Mouse (Mus musculus) heart, embryonic 14.5 days (tissue): ENCODE results near the gene Chst1. TPM values are rescaled to one million over a fixed set of nuclear protein-coding genes. Genes with fewer than 3 reads are reported as not detected.

ENCODE experiments used
- ATAC-seq: fragments of 200-750 bp; cut with Nextera tagmentation; 2 replicates; pipeline ENCODE4 v1.8.0; 2017; ENCODE audit warnings: low read depth, moderate TSS enrichment; ENCODE audit not compliant: insufficient number of reproducible peaks, insufficient read depth, low FRiP score
- H3K27ac ChIP-seq, 2 experiments: fragments of 200-500 bp in 1 of 2; fragments of 300-500 bp in 1 of 2; sonication (generic) in 1 of 2; replicated peaks in 1 of 2; 2 replicates each; pipeline ENCODE4 v1.5.1; 2012 to 2014; ENCODE audit warnings: low read depth in 2 of 2, low read length in 2 of 2, control low read depth in 1 of 2, mild to moderate bottlenecking in 1 of 2, mixed read lengths in 1 of 2; ENCODE audit not compliant: control insufficient read depth in 1 of 2, insufficient read depth in 1 of 2
- H3K27me3 ChIP-seq: fragments of 300-500 bp; sonication (generic); 2 replicates; pipeline ENCODE4 v1.6.1; 2014; ENCODE audit warnings: mild to moderate bottlenecking, low read length, control low read depth; ENCODE audit not compliant: control insufficient read depth, insufficient read depth
- H3K36me3 ChIP-seq: fragments of 300-500 bp; sonication (generic); 2 replicates; pipeline ENCODE4 v1.6.1; 2014; ENCODE audit warnings: mild to moderate bottlenecking, control low read depth, low read length, mixed read lengths; ENCODE audit not compliant: control insufficient read depth, insufficient read depth
- H3K4me1 ChIP-seq, 2 experiments: fragments of 200-500 bp in 1 of 2; fragments of 300-500 bp in 1 of 2; sonication (generic) in 1 of 2; 2 replicates each; pipeline ENCODE4 v1.6.1; 2012 to 2014; ENCODE audit warnings: low read length in 2 of 2, control low read depth in 1 of 2, mixed read lengths in 1 of 2; ENCODE audit not compliant: control insufficient read depth in 2 of 2, insufficient read depth in 2 of 2
- H3K4me2 ChIP-seq: fragments of 300-500 bp; sonication (generic); 2 replicates; pipeline ENCODE4 v1.6.1; 2014; ENCODE audit warnings: mild to moderate bottlenecking, low read length
- H3K4me3 ChIP-seq, 2 experiments: fragments of 200-500 bp in 1 of 2; fragments of 300-500 bp in 1 of 2; sonication (generic) in 1 of 2; 2 replicates each; pipeline ENCODE4 v1.5.1; 2012 to 2014; ENCODE audit warnings: low read length in 2 of 2, mild to moderate bottlenecking in 2 of 2, control low read depth in 1 of 2, low read depth in 1 of 2, moderate library complexity in 1 of 2; ENCODE audit not compliant: control insufficient read depth in 1 of 2, insufficient read depth in 1 of 2
- H3K9ac ChIP-seq: fragments of 300-500 bp; sonication (generic); 2 replicates; pipeline ENCODE4 v1.6.1; 2014; ENCODE audit warnings: mild to moderate bottlenecking, low read length
- H3K9me3 ChIP-seq: fragments of 300-500 bp; sonication (generic); 2 replicates; pipeline ENCODE4 v1.6.1; 2016; ENCODE audit warnings: low read length, control low read depth; ENCODE audit not compliant: control insufficient read depth
- WGBS: fragments of 180-500 bp; shearing (Covaris S2); extraction: QIAGEN DNeasy Blood & Tissue Kit; methylation state at CpG from one replicate; pipeline ENCODE4 v1.1.7; 2014; 5-methylcytosine and 5-hydroxymethylcytosine counted together
- polyA plus RNA-seq: library from polyadenylated mRNA; unstranded; fragments of >200 nt; fragmentation: Nextera tagmentation; extraction: Ambion mirVana; gene quantifications from 2 replicates; pipeline ENCODE4 v1.2.1, GENCODE M21; 2014

Gene Chst1
- polyA plus RNA-seq, 1 experiment from 2014 or later: 2.5 TPM

DNA sequence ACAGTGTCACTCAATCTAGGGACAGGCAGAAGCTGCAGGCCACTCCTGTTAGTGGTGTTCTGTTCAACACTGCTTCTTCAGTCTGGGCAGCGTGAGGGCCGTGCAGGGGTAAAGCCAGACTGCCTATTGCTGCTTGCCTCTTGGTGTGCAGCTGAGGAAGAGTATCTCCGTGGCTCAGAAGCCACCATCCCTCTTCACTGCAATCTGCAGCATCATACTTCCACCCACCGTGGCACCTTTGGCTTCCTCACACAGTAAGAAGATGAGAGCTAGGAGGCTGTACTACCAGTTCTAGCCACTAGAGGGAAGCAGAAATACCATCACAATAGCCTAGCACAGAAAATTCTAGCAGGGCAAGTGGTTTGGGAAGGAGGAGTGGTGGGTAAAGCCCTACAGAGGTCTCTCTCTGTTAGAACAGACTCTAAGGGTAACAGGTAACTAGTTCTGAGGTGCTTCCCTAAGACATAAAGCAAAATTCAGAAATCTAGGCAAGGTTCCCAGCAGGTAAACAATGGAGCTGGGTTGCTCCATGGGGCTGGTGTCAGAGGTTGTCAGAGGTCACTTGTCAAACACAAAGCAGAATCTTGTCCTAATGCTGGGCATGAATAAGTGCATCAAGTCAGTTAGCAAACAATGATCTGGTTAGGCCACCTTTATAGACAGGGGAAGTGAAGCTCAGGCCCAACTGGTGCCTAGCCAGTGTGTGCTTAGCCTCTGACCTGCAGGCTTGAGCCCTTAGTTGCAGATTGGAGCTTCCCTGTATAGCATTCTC lies 9.5 kb downstream of the Chst1 start:
- Histone ChIP-seq H3K4me3 (no peak overlapping the region), H3K27ac (no peak overlapping the region), H3K9ac (no peak overlapping the region), H3K4me2 (no peak overlapping the region), H3K4me1 (no peaks in the 10 kb centered on the region; a peak in 1 of 4 replicates), H3K27me3 (peaks cover 18% of the 10 kb centered on the region; the same call in 1 of the 2 replicates), H3K9me3 (no peaks in the 10 kb centered on the region), H3K36me3 (no peaks in the 10 kb centered on the region)
- ATAC-seq: no peak
- WGBS: 51% methylated on average over 4 of the region's 4 CpGs

- H3K4me1 ChIP-seq: no peaks in the 10 kb centered on the region; a peak in 1 of 4 replicates
- no peak overlapping the region for H3K27ac ChIP-seq
- H3K9ac ChIP-seq: no peak overlapping the region
- 72% methylated on average over 3 of the region's 3 CpGs for WGBS
- no peaks in the 10 kb centered on the region for H3K9me3 ChIP-seq
- H3K36me3 ChIP-seq: no peaks in the 10 kb centered on the region
- H3K4me2 ChIP-seq: no peak overlapping the region
- no peak for ATAC-seq
- peaks cover 13% of the 10 kb centered on the region; the same call in 1 of the 2 replicates for H3K27me3 ChIP-seq
- no peak overlapping the region for H3K4me3 ChIP-seq
Measured at GRCm38 (mm10) chr2:92609704-92610379, 10.3 kb downstream of the Chst1 start.

GRCm38 (mm10) chr2:92613645-92614044 lies 14.1 kb downstream of the Chst1 start:
- no peaks in the 10 kb centered on the region for H3K4me1 ChIP-seq
- no peak overlapping the region for H3K4me3 ChIP-seq
- H3K4me2 ChIP-seq: no peak overlapping the region
- ATAC-seq: no peak
- H3K9ac ChIP-seq: no peak overlapping the region
- no peak overlapping the region for H3K27ac ChIP-seq
- H3K27me3 ChIP-seq: no peaks in the 10 kb centered on the region
- 93% methylated on average over 15 of the region's 15 CpGs for WGBS
- H3K36me3 ChIP-seq: no peaks in the 10 kb centered on the region
- no peaks in the 10 kb centered on the region for H3K9me3 ChIP-seq

- Histone ChIP-seq H3K27me3 (no peaks in the 10 kb centered on the region), H3K4me1 (no peaks in the 10 kb centered on the region), H3K9ac (no peak overlapping the region), H3K4me3 (no peak overlapping the region), H3K36me3 (no peaks in the 10 kb centered on the region), H3K4me2 (no peak overlapping the region), H3K9me3 (no peaks in the 10 kb centered on the region), H3K27ac (no peak overlapping the region)
- no peak for ATAC-seq
- 84% methylated on average over 14 of the region's 14 CpGs for WGBS
Measured at GRCm38 (mm10) chr2:92614106-92614505, 14.6 kb downstream of the Chst1 start.

DNA sequence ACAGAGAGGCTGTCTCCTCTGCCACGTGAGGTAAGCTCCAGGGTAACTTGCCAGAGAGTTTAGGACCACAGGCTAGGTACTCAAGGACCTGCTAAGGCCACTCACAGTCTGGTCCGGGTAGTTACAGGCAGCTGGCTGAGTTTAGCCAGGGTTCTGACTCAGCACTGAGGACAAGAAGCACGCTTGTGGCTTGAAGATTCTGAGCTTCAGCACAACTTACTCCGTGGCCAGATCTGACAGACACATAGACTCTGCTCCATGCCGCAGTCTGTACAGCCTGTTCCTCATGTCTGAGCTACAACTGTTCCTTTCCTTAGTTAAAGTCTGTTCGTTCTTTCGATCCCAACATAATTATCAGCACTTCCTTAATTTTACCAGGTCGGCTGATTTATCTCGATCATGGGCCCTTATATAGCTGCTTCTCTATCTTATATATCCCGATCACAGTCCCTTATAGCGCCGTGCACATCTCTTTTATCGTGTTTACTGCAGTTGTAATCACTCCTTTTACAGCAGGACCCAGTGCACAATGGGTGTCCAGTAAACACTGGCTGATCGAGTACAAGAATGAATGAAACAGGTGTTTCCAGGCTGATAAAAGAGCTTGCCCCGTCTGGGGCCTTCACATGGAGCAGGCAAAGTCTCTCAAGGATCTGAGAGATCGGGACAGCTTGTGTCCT lies 17.7 kb downstream of the Chst1 start:
- Histone ChIP-seq H3K4me2 (no peak overlapping the region), H3K4me1 (no peaks in the 10 kb centered on the region), H3K36me3 (no peaks in the 10 kb centered on the region), H3K27ac (peak overlapping the region in 1 of 2 experiments; percentile 28; a peak in 1 of 4 replicates), H3K4me3 (no peak overlapping the region), H3K9ac (no peak overlapping the region), H3K27me3 (no peaks in the 10 kb centered on the region), H3K9me3 (peaks cover 8% of the 10 kb centered on the region; the same call in 1 of the 2 replicates)
- ATAC-seq: no peak
- WGBS: 71% methylated on average over 16 of the region's 16 CpGs

DNA sequence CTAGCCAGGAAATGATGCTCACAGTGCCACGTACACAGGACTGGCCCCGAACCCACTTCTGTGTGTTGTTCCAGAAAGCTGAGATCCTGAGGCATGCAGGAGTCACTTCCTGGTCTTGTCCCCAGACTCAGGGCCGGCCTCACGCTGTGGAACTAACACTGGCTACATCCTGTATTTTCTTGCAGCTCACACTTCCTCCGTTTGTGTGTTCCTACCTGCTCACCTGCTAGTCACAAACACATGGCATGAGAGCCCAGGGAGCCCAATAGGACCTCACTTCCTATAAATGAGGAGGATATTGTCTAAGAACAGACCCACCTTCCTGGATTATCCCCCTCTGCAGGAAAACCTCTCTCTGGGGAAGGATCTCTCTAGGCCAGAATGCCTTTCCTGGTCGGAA lies 18.5 kb downstream of the Chst1 start:
- no peak overlapping the region for H3K9ac ChIP-seq
- H3K9me3 ChIP-seq: peaks cover 8% of the 10 kb centered on the region; the same call in 1 of the 2 replicates
- no peaks in the 10 kb centered on the region for H3K27me3 ChIP-seq
- H3K4me3 ChIP-seq: no peak overlapping the region
- no peak overlapping the region for H3K4me2 ChIP-seq
- WGBS: 63% methylated on average over 6 of the region's 6 CpGs
- ATAC-seq: peak; percentile 40; the same call in 1 of the 2 replicates
- no peaks in the 10 kb centered on the region for H3K4me1 ChIP-seq
- H3K36me3 ChIP-seq: no peaks in the 10 kb centered on the region
- peak overlapping the region in 1 of 2 experiments; percentile 28; a peak in 1 of 4 replicates for H3K27ac ChIP-seq

GRCm38 (mm10) chr2:92627633-92628032 lies 28.1 kb downstream of the Chst1 start:
- WGBS: 29% methylated on average over 2 of the region's 2 CpGs

More at GRCm38 (mm10) chr2:92627633-92628032, 28.1 kb downstream of the Chst1 start:
- Histone ChIP-seq H3K27me3 (no peaks in the 10 kb centered on the region), H3K36me3 (no peaks in the 10 kb centered on the region), H3K4me3 (no peak overlapping the region), H3K9ac (no peak overlapping the region), H3K27ac (no peak overlapping the region), H3K4me1 (no peaks in the 10 kb centered on the region), H3K9me3 (no peaks in the 10 kb centered on the region), H3K4me2 (no peak overlapping the region)
- ATAC-seq: no peak
